Mouse (Mus musculus) v-Abl transformed pro-B cells (cell line): Measurements from ENCODE around the gene Eri2.

Source experiments
- in situ Hi-C, 2 experiments: fragments of 400-800 bp; cut with MboI; formaldehyde crosslinking; loops; one replicate each; pipeline ENCODE4 v1.15.1; 2025; ENCODE audit not compliant: unreplicated experiment in 2 of 2

Gene Eri2

DNA sequence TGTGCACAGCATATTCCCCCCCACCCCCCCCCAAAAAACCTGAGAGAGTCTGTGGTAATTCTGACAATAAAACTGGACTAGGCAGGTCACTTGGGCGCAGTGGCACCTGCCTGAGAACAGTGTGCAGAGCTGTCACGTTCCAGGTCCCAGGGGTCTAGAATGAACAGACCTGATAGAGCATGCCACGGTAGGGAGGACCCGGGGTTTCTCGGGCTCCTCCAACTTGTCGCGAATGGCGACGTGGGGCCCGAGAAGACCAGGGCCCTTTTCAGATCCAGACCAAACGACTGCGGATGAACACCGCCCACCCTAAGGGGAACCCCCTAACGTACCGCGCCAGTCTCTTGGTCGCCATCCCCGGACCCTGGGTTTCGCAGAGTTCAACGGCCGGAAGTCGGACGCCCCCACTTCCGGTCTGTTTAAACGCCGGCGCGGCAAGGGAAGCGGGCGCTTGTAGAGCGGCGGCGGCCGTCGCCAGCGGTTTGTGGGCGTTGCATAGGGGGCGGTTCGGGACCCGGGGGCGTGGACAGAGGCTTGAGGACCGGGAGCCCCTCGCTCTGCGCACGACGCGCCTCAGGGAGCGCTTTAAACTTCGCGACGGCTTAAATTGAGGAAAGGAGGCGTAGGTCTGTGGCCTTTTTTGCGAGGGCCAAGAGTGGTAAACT is at the start of gene Eri2, which contains the start of gene Rexo5:
Gene Eri2 (minus strand): TSS at position 473 of the 665 bp plus-strand sequence.
Gene Rexo5 (plus strand): TSS at position 421 of the 665 bp plus-strand sequence.
- in situ Hi-C loops, result loop anchor here in 1 of 2 experiments (10.0 kb wide), 1 partner anchor 1051 kb away; the partner anchor contains the start of gene Eef2k

- in situ Hi-C loops, result loop anchor here (10.0 to 25.0 kb wide), 3 partner anchors 793 to 983 kb away; partner anchors contain the start of gene Uqcrc2 (in 2 of the 2)
These were observed 48.1 kb upstream of the Eri2 start for GRCm38 (mm10) chr7:119841820-119842449.

GRCm38 (mm10) chr7:119835996-119836777 is 42.3 kb upstream of the Eri2 start:
- in situ Hi-C loops, result loop anchor here in 1 of 2 experiments (25.0 kb wide), 1 partner anchor 824 kb away; no protein-coding TSS in a partner anchor

GRCm38 (mm10) chr7:119835371-119835770 is 41.5 kb upstream of the Eri2 start:
- in situ Hi-C loops, result loop anchor here in 1 of 2 experiments (25.0 kb wide), 1 partner anchor 823 kb away; no protein-coding TSS in a partner anchor

GRCm38 (mm10) chr7:119808723-119809122 is 14.9 kb upstream of the Eri2 start:
- in situ Hi-C loops, result no loop called here

- in situ Hi-C loops, result no loop called here
These were observed 13.5 kb upstream of the Eri2 start for GRCm38 (mm10) chr7:119807396-119807795.

DNA sequence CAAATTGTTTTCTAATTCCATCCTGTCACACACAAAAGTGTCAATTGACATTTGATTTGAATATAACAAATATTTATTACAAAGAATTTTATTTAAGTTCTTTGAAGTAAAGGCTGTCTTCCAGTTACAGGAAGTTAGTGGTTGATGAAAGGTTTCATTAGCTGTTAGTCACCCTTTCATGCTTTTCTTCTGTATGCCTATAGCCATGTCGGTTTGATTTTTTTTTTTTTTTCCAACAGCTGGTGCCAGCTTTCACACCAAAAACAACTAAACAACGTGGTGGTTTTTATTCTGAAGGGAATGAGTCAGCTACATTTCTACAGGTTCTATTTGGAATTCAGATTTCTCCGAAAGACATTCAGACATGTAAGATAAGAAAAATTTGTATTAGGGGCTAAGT is 7.1 kb upstream of the Eri2 start:
- in situ Hi-C loops, result no loop called here

DNA sequence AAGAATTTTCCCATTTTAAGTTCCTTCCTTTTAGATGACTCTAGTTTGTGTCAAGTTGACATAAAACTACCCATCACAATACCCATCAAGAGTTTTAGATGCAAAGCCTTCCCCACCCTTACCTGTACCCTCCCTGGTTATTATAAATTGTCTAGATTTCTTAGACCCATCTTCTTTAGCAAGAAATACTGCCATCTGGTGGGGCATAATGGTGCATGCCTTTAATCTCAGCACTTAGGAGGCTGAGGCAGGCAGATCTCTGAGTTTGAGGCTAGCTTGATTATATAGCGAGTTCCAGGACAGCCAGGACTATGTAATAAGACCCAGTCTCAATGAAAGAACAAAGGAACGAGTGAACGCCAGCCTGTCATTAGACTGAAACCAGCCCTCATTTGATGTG is 6.6 kb upstream of the Eri2 start:
- in situ Hi-C loops, result no loop called here

- in situ Hi-C loops, result loop anchor here in 1 of 2 experiments (10.0 kb wide), 1 partner anchor 1049 kb away; the partner anchor contains the start of gene Eef2k
These were observed 1.5 kb upstream of the Eri2 start for GRCm38 (mm10) chr7:119795311-119795710.

DNA sequence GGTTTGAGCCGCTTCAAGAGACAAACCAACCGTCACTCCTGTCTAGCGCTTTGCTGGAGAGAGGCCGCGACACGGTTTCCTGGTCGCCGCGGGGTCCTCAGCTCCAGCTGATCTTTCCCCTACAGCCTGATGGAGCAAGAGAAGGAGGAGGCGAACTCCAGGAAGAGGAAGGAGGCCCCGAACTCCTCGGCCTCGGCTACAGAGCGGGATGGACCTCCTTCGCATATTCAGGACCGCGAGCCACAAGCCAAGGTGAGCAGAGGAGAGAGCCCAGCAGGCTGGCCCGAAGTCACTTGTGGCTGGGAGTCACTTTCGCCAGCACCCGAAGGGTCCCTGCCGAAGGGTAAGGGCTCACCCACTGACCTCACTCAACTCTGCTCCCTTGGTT is 387 bp upstream of the Eri2 start:
- in situ Hi-C loops, result loop anchor here in 1 of 2 experiments (10.0 kb wide), 1 partner anchor 1051 kb away; the partner anchor contains the start of gene Eef2k

- in situ Hi-C loops, result no loop called here
These were observed 4.8 kb downstream of the Eri2 start for GRCm38 (mm10) chr7:119789024-119789423.

DNA sequence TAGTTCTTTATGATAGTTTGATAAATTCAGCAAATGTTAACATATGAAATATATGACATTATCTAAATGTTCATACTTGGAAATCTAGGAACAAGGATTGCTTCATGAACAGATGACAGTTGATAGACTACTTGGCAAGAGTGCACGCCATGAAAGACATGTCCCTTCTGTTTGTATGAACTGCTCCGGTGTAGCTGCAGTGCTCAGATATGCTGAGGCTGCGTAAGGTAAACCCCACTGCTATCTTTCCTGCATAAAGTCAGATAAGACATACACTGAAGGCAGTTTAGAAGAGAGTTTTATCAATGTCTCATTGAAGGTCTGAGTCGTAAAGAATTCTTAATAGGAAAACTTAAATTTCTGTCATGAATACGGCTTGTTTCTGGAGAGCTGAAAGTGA is 8.9 kb downstream of the Eri2 start:
- in situ Hi-C loops, result no loop called here

DNA sequence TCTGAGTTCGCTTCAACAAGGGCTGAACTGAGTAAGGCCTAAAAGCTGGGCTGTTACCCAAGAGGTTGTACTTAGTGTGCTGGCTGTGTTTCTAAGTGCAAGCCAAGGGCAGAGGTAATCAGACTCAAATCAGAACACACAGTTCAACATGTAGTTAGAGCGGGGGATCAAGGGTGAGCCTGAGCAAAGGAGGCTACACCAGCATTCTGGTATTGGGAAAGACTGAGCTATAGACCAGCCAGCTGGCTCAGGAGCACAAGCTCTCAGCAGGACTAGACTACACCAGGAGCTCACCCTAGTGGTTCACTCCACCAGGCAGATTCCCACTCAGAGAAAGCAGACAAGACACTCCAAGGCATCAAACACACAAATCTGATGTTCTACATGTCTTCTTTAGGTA is 10.4 kb downstream of the Eri2 start:
- in situ Hi-C loops, result no loop called here

GRCm38 (mm10) chr7:119769895-119770294 is 24.0 kb downstream of the Eri2 start:
- in situ Hi-C loops, result no loop called here

DNA sequence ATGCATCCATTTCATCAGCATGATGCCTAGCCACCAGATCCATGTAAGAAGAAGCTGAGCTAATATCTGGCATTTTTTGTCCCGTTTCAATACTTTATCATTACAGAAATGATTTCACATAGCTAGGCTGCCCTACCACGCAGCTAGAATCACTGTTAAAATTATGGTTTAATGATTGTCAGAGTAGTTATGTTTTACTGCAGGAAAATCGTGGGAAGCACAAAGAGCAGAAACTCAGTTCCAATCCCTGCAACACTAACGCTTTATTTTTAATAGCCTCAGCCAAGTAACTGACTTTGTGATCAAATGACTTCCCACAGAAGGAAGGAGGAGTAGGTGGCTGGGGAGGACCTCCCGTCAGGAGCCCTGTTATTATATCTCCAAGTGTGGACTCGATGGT is 26.9 kb downstream of the Eri2 start:
- in situ Hi-C loops, result no loop called here

- in situ Hi-C loops, result no loop called here
These were observed 29.5 kb downstream of the Eri2 start for GRCm38 (mm10) chr7:119764377-119764776.

- in situ Hi-C loops, result no loop called here
These were observed 31.6 kb downstream of the Eri2 start for GRCm38 (mm10) chr7:119762166-119762697.

DNA sequence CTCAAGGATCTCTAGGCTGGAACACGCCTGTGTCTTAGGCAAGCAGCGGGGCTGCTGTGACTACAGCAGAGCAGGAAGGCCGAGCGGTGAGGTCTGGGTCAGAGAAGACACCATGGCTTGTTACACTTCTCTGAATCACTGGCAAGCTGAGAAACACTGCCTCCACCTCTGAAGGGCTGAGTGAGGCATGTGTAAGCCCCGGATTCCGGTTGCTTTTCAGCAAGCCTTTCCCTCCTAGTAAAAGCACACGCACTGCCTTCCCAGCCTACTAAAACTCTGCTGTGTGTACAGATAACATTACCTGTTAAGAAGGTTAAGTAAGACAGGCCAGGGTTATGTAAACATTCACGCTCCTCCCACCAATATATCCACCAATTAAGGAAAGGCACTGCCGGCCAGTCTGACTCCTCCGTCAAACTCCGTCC is 33.3 kb downstream of the Eri2 start, which contains the start of gene Acsm3:
Gene Acsm3 (plus strand): TSS at position 397 of the 425 bp plus-strand sequence.
- in situ Hi-C loops, result no loop called here

DNA sequence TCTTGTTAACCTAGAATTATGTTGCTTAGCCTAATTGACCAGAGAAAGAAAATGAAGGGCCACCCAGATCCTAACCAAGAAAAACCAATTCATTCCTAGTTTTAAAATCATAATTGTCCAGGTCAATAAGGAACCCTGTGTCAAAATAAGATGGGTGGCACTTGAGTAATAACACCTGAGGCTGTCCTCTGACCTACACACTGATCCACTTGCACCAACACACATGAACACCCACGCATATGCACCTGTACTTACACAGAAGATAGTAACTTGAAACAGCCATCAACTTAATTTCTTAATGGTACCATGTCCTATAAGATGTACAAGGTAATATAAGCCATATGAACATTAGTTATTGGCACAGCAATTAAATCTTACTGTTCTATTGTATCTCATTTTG is 40.2 kb downstream of the Eri2 start:
- in situ Hi-C loops, result no loop called here

GRCm38 (mm10) chr7:119749942-119750341 is 43.9 kb downstream of the Eri2 start:
- in situ Hi-C loops, result no loop called here

DNA sequence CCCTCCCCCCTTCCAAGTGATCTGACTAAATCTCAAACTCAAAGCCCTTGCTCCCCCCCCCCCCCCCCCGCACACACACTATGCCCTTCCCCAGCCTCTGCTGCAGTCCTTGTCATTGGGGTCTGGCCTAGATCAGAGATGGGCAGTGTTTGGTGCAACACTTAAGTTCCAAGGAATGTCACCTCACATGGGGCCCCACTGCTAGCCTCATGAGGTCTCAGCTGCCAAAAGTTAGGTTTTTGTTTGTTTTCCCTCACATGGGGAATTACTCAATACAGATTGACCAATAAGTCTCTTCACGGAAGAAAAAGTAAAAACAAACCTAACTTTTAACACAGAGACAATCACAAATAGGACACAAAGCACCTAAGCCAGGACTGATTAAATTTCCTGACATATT is 45.1 kb downstream of the Eri2 start:
- in situ Hi-C loops, result no loop called here
